Mouse (Mus musculus) bone marrow, adult 2 months (tissue): Measurements from ENCODE around the gene Pim1.

Experiments
- CTCF ChIP-seq: fragments of 200-500 bp; IDR thresholded peaks from 2 replicates; pipeline ENCODE4 v1.5.1; 2011; ENCODE audit warnings: low read length, control low read depth; ENCODE audit not compliant: control insufficient read depth, insufficient read depth
- POLR2A ChIP-seq: fragments of 200-500 bp; IDR thresholded peaks from 2 replicates; pipeline ENCODE4 v1.6.1; 2011; ENCODE audit warnings: low read depth, mild to moderate bottlenecking, control low read depth, low read length, borderline replicate concordance; ENCODE audit not compliant: control insufficient read depth

GRCm38 (mm10) chr17:29442131-29442557 is 48.4 kb upstream of the Pim1 start:
- TF ChIP-seq CTCF = no peak
- TF ChIP-seq POLR2A = no peak
